Mouse (Mus musculus): ENCODE measurements at regions not wholly inside any gene's neighbourhood (a gene's known extent, or its start where the extent isn't known, plus 50 kb on each side); places are given as distances from the start of the nearest gene placed in this dataset.

DNA sequence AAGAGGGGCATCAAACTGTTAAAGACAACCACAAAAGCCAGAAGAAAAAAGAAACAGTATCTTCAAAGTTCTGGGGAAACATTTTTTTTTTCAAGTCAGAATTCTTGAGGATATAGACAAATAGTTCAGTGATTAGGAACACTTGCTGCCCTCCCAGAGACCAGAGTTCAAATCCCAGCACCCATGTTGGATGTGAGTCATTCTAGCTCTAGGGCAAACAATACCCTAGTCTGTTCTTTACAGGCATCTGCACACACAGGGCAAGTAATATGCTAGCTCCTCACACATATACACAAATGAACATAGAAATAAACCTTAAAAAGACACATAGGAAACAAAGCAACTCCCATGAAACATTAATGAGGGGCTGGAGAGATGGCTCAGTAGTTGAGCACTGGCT, 256.8 kb downstream of the Mreg start:
- TF ChIP-seq CTCF (IDR thresholded peaks at IDR 0.05) = no peak
- no peak for TF ChIP-seq EP300 (IDR thresholded peaks at IDR 0.05; ENCODE audit: insufficient read depth, low read depth, low read length)
- TF ChIP-seq POLR2A (IDR thresholded peaks at IDR 0.05; ENCODE audit: insufficient read depth, low read depth, low read length) = no peak
